Mouse (Mus musculus) embryo, embryonic 10 days (tissue): ENCODE results near the gene Pdgfd.
A peak's percentile ranks its signal among the peaks of the same experiment; 100 is the strongest.

Experiments used
- DNase-seq: peaks from one replicate; pipeline ENCODE4 v3.0.0-alpha.2; 2015; ENCODE audit warnings: low spot score

Gene Pdgfd

DNA sequence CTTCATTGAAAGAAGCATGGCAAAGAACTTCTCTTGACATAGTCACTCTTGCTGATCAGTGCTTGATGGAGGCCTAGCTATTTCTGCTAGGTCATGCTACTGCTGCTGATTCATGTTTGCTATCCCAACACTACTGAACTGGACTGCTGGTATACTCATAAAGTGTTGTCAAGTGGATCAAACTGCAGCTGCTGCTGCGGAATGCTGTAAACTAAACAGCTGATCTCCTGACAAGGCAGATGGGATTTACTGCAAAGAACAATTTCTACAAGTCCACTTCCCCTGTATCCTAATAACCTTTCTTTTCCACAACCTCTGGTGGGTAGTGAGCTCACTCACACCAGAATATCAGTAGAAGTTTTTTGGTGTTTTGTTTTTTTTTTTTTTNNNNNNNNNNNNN lies 148.7 kb downstream of the Pdgfd start:
- DNase-seq: no peak

DNA sequence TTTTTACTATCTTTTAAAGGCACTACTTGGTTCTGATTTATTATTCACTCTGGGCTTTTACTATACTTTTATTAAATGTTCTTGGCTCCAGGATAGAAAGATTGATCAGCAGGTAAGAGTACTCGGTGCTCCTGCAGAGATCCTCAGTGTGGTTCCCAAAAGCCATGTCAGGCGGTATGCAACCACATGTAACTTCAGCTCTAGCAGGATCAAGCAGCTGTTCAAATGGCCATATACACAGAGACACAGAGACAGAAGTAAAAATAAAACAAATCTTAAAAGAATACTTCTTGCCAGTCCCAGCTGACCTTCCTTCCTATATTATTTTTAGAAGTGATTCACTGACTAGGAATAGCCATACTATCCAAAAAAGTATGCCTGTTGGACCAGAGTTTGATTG lies 157.0 kb downstream of the Pdgfd start:
- DNase-seq: no peak

DNA sequence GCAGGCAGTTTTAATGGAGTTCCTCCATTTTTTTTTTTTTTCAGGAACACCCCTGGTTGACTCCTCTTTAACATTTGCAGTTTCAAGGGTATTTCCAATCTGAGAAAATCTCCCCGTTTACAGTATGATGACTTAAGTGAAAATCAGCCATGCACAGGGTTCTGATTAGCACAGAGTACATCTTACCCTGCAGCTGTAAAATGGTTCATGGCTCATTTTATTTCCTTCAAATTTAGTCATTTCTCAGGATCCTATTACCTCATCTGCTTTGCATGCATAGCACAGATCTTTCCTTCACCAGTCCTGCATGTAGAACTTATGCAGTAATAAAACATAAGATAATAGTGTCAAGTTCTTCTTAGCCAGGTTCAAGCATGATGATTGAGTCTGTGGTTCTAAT lies 165.1 kb downstream of the Pdgfd start:
- DNase-seq: no peak

DNA sequence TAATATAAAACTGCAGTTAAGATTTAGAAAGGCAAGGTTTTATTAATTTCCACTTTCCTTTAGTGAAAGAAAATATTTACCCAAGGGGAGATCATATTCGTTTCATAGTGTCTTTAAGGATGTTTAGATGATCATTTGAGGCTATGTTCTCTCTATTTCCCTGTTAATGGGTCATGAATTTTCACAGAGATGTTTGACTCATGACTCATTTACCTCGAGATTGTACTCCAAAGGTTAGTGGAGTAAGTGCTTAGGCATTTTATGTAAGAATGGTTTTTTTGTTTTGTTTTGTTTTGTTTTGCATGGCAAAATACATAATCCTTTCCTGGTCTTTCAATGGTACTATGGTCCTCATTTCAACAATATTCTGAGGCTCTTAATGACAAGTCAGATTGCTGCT lies 167.9 kb downstream of the Pdgfd start:
- no peak for DNase-seq

DNA sequence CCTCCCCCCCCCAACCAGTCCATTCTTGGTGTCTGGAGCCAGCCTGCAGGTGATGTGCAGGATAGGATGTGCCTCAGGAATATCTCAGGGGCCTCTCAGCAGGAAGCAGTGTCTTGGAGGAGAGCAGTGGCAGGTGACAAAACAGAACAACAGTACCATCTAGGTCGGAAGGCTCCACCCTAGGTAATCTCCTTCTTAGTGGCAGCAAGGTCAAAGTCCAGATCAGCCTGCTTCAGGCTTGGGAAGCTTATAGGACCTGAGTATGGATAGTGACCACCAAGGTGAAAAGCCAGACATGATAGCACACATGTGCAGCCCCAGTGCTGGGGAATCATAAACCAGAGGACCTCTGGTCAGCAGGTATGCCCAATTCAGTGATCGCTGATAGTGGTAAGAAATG lies 169.5 kb downstream of the Pdgfd start:
- DNase-seq: no peak

DNA sequence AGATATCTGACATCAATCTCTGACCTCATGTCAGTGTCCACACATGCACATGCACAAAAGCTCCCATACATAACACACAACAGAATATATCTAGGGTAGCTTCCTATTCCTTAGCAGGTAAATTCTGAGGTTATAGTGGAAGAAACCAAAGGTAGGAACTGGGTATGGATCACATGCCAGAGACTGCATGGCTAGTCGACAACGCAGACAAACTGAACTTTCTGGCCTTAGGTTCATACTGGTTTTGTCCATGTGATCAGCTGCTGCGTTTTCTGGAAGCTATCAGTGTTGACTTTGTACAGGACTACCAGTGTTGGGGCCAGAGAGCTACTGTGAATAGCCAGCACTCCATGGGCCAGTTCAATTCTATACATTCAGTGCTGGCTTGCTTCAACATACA lies 170.0 kb downstream of the Pdgfd start:
- no peak for DNase-seq

DNA sequence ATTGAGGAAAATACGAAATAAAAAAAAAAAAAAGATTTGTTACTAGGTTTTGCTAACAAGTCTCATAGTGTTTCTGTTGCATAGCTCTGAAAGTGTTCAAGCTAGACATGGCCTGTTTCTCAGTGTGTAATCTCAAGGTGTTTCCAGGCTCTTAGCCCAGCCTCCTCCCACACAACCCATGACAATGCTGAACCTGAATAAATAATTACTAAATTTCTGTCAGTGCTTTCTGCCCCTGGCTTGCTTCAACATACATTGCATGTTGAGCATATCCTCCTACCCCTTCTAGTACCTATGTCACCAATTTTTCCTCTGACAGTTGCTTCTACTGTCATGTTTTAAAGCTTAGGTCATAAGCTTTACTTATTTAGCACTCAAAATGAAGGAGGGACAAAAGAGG lies 171.0 kb downstream of the Pdgfd start:
- no peak for DNase-seq

DNA sequence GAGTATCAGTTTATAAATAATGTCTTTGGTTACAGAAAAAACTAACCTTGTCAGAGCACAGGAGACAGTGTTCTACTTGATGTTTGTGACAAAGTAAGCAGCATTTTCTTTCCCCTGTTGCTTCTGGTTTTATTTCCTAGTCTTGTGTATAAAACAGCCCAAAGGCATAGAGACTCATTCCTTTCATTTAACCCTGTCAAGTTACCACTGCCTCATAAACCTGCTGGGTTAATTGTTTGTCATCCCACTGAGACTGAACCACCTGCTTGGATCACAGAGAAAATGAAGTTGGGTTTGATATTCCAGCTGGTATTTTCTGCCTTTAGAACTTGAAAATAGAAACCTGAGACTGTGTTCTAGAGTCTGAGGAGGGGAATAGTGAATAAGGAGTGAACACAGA lies 172.4 kb downstream of the Pdgfd start:
- no peak for DNase-seq

DNA sequence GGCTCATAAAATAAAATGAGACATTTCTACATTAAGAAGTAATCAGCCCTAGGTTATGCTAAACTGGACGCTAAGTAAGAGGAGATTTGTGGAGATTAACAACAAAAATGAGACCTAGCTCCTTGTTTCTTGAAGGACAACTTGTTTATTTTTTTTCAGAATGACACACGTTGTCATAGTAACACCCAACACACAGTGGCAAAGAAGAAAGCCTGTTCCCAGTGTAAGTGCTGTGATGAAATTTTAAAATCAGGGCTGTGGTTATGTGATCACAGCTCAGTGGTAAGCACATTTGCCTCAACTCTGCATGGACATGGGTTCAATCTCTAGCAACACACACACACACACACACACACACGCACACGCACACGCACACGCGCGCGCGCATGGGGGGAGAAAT lies 174.5 kb downstream of the Pdgfd start:
- no peak for DNase-seq

DNA sequence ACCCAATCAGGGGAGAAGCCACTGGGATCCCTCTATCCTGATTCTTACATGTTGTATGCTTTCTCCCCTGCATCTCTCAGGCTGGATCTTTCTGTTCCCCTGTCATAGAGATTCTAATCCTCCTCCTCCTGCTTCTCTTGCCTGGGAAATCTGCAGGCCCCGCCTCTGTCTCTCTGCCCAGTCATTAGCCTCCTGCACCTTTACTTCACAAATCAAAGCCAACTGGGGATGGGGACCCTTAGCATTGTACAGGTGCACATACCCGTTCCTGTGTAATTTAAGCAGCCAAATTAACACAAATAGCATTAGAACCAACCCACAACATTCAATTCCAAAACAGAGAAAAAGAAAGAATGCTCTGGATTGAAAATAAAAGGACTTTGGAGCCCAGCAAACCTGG lies 176.1 kb downstream of the Pdgfd start:
- no peak for DNase-seq

DNA sequence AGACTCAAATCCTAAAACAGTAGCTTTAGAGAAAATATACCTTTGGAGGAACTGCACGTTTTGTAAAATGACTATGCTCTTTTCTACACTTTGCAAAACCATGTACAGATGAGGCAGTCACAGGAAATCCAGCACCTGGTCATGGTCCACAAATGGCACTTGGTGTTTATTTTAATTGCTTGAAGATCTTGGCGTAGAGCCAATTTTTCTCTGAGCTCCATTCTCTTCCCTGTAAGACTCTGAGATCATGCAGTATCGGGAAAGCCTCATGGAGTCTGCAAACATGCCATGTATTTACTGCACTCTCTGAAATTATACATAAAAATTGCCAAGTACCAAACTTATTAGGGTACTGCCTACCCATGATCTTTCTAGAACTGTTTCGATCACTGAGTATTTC lies 176.5 kb downstream of the Pdgfd start:
- no peak for DNase-seq

DNA sequence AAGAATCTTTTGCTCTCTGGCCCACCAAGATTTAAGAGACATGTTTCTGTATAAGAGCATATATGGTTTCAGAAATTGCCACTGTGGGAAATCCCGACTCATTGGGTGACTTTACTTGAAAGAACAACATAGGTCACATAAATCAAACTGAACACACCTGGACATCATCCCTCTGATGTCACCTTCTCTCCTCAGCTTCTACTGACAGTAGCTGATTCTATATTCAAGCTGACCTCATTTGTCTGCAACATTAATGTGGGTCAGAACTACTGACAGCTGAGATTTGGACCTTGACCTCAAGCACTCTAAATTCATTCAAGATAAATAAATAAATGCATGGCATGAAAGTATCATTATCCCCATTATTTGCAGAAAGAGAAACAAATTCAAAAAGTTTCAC lies 177.0 kb downstream of the Pdgfd start:
- DNase-seq: no peak

DNA sequence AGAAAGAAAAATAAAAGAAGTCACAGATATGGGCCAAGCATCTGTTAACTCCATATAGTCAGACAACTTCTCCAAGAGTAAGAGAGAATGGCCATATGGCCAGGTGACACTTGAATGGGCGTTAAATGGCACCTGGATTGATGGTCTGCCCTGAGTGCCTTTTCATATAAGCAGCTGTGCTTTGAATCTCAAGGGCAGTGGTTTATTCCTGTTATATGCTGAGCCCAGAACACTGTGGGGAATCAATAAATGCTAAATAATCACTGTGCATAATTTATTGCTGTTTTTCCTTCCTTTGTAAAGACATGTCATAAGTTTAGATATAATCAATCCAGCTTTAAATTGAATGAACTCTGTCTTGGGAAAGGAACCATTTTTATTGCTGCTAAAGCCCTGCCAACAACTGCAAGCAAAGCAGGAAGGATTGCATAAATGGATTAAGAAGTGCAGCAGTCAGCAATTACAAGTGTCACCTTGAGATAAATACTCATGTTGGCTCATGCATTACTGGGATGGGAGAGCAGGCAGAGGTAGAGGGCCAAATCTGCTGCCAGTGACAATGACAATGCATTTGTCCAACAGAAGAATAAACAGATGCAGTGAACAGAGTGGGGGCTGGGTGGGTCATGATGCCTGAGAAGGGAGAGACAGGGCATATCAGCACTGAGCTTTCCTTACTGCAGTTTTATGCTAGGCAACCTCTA lies 185.0 kb downstream of the Pdgfd start:
- no peak for DNase-seq

DNA sequence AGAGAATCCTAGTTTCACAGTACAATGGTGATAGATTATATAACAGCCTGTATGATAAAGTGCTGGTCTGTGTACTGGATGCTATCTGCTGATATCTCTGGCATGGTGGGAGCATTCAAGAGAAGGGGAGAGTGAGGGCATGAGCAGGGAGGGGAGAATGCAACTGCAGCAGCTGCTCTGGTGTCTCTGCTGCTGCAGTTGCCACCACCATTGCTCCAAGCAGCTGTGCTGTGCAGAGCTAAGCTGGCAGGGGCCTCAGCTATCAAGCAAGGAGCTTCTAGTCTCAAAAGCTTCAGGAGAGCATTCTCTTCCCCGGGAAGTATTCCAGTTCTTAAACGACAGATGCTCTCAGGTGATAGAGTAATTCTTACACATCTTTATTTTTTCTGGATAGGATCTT lies 192.4 kb downstream of the Pdgfd start:
- DNase-seq: no peak

DNA sequence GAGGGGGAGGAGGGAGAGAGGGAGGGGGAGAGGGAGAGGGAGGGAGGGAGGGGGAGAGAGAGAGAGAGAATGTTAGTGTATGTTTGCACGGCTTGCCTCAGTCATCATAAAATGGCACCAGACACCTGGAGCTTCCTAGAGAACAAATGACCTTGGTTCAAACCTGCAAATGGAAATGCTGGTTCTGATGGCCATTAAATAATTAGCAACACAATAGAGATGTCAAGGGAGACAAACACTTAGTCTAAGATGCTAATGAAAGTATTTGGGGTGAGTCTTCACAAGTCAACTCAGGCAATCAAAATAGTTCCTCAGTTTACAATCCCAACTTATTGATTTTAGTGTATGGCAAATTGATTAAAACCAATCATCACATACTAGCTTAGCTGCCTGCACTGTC lies 198.2 kb downstream of the Pdgfd start:
- no peak for DNase-seq

DNA sequence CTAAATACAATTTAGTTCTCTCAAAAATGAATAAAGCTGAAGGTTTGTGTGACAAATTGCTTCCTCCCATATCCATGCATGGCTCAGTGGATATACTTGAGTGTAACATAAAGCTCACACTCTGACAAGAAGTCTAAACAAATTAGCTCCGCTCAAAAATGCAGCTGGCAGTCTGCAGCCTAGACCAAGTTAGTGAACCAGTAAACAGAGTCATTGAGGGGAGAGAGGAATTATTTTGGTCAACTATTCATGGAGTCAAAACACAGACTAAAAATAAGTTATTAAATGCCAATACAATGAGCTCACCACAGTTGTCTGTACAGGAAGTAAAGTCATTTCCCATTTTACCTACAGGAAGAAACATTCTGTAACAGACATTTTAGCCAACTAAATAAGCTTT lies 233.4 kb downstream of the Pdgfd start:
- DNase-seq: no peak

DNA sequence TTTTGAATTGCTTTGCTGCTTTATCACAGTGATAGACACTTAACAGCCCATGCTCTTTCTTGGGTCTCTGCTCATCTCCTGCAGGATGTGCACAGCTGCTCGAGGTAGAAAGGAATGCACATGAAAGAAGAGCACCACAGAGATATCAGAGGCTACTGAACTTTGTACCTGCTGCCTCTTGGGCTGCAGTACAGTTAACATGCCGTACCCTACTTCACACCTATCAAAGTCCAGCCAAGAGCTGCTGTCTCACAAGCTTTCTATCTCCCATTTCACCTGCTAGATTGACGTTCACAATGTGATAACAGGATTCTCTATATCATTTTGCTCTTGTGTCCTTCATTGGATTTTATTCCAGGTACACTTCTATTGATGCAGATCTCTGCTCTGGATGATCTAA lies 238.2 kb downstream of the Pdgfd start:
- DNase-seq: no peak

DNA sequence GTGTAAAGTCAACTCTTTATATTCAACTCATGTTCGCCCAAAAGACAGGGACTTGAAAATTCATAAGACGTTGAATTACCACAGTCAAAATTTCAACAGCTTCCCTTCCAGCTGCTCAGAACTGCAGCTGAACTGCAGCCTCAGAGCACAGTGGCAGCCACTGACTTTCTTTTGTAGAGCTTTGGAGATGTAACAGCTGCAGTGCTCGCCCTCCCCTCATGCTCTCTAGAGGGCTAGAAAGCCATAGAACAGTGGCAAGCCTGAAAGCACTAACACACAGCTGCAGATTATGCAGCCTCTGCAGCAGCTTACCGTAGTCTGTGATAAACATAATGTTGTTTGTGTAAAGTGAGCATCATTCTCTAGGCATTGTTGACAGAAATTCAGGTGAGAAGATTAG lies 239.6 kb downstream of the Pdgfd start:
- peak; percentile 28 for DNase-seq

DNA sequence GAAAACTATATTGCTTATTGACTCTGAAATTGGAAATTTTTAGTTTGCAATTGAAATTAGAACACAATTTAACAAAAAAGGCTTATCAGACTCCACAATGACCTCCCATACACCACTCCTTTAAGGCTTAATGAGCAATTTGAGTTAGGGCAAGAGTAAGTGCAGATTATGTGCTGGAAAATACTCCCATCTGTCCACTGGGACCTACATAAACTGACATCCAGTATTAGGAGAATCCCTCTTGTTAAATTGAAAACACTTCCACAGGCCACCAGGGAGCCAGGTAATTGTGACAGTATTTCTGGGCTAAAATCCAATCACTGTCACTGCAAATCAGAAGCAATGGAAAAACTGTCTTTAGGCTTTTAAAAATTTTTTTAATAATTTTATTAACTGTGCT lies 256.2 kb downstream of the Pdgfd start:
- DNase-seq: no peak
